Mouse (Mus musculus): ENCODE data around the gene Ncf2.

GRCm38 (mm10) chr1:152830054-152830453, 30.1 kb downstream of the Ncf2 start:
- TF ChIP-seq CTCF (IDR thresholded peaks at IDR 0.05; ENCODE audit: extremely low read depth, insufficient read depth, insufficient read length, insufficient replicate concordance): no peak
- no peak for TF ChIP-seq POLR2A (IDR thresholded peaks at IDR 0.05; ENCODE audit: low read depth, low read length)
